Mouse (Mus musculus): ENCODE data around the gene Pde6h.

Pde6h gene

DNA sequence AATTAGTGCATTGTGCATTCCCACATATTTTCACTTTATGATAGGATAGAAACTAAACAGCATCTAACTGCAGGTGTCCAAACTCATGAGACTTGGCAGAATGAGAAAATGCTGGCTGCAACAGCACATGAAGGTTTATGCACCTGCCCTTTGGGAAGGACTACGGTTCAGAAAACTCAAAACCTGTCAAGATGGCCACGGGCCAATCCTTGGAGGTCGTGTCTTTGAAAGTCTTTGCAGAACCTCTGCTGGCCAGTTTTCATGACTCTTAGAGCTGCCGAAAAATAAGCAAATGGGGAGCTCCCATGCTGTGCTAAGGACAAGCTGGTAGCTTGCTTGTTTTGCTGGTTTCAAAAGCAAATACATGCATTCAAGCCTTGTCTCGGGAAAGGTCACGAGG is 90.7 kb downstream of the Pde6h start:
- peak in 1 of 2 experiments; percentile 37 for DNase-seq (ENCODE audit: inconsistent age in 2 of 2, low spot score in 1 of 2)

DNA sequence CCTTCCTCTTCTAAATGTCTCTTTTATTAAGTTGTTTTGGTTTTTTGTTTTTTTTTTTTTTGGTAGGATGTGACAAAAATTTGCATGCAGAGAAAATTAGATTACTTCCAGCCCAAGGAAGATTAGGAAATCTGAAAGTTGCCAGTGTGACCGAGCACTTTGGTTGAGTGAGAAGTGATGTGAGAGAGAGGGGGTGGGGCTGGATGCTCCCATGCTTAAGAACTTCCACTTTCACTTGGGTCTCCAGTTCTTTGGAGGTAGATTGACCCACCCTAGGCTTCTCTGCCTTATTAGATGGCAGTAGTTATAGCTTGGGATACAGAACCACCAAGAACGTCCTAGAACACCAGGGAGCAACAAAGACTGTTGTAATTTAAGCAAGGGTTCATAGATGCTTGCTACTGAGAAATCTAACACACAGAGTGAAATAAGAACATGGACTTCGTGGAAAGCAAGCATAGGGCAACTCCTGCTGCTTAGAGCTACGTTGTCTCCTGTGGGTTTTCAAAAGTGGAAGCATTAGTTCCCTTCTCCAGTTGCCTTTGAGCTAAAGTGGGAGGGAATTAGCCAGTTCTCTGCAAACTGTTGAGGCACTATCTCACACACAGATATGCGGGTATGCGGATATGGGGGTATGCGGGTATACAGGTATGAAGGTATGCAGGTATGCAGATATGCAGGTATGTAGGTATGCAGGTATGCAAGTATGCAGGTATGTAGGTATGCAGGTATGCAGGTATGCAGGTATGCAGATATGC is 93.8 kb downstream of the Pde6h start:
- no peak for DNase-seq (ENCODE audit: inconsistent age in 2 of 2, low spot score in 1 of 2)
